Mouse (Mus musculus): ENCODE measurements at regions not wholly inside any gene's neighbourhood (a gene's known extent, or its start where the extent isn't known, plus 50 kb on each side); places are given as distances from the start of the nearest gene placed in this dataset.

DNA sequence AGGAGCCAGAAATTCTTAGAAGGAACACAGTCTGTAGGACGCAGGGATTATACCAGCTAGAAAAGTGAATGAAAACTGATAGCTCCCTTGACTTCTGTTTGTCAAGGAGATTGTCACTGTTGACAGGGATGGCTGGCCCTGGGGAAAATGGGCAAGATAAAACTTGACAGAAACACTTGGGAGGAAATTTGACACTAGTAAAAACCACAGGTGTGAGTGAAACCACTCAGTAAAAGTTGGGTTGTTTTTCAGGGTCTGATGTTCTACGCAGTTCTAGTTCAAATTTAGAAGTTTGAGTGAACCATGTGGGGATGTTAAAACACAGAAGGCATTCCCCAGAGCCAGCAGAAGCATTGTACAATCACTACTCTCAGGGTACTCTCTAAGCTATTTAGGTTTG is 246.6 kb upstream of the Prep start:
- DNase-seq: no peak

DNA sequence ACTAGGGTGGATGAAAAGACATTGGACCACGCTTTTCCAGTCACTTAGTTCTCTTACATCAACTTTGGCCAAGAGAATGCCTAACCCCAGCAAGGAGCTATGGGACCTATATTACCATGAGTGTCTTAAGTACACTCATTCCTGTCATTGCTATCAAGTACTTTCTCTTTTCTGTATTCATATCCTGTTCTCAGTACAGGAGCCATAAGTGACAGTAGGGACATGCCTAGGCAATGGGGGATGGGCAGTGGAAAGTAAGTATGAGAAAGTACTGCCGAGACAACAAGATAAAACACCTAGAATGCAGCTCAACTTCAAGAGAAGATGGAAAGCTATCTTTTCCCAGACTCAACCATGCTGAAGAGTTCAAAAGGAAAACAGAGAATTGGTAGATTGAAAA is 247.6 kb upstream of the Prep start:
- DNase-seq: no peak

DNA sequence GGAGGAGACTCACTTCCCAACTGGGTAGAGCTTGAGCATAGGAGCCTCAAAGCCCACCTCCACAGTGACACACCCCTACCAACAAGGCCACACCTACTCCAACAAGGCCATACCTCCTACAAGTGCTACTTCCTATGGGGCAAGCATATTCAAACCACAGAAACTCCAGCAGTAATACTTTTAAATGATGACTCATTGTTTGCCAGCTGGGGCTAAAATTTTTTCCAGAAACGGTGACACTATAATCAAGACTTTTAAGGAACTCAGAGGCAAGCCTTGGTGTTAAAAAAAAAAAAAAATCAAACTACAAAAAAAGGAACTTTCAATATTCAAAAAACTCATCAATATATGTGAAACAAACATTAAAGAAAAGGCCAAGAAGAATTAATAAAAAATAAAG is 248.4 kb upstream of the Prep start:
- DNase-seq: no peak

DNA sequence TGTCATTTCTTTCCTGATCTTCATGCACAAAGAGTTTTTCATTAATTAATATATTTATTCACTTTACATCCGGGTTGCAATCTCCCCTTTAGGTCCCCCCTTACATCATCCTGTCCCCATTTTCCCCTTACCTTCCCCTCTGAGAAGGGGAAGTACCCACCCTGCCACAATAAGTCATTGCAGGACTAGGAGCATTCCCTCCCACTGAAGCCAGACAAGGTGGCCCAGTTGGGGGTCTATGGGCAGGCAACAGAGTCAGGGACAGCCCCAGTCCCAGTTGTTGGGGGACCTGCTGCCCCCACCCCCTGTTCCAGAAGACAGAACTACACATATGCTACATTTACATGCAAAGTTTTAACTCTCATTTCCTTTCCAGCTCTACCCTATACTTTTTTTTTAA is 267.9 kb upstream of the Prdm1 start:
- DNase-seq: no peak

DNA sequence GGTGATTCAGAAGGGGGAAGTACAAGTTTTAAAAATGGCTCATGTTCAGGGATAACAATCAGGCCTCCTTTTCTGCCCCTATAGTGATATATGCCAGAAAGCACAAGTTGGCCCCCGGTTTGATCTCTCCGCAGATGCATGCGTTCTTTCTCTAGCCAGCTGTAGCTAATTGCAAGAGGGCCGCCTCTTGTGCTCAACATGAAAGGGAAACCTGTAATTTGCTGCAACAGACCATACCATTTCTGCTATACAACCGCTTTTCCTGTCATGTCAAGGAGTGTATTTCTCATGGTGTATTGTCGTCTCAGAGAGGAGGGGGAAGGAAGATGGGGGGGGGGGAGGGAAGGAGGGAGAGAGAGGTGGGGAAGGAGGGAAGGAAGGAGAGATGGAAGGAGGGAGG is 257.1 kb upstream of the Prdm1 start:
- no peak for DNase-seq

DNA sequence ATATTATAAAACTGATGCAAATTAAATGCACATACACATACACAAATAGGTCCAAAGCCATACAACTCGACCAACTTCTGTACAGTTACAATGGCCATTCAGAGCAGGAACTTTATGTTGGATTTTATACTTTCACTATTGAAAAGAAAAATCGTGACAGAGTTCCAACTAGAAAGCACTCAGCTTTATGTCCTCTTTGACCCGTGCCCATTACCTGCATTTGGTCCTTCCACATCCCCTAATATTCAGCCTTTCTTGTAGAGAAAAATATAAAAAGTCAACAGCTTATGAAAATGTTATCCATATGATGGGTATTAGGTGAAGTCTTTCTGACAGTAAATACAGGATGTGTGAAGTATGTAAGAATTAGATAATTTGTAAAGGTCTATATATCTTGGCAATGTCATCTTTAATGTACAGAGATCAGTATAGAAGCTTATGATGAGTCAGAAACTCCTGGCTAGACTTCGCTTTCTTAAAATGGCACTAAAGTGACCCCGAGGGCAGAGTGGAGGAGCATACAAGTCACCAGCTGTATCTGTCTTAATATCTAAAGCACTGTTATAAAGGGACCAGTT is 252.2 kb upstream of the Prdm1 start:
- DNase-seq: no peak

DNA sequence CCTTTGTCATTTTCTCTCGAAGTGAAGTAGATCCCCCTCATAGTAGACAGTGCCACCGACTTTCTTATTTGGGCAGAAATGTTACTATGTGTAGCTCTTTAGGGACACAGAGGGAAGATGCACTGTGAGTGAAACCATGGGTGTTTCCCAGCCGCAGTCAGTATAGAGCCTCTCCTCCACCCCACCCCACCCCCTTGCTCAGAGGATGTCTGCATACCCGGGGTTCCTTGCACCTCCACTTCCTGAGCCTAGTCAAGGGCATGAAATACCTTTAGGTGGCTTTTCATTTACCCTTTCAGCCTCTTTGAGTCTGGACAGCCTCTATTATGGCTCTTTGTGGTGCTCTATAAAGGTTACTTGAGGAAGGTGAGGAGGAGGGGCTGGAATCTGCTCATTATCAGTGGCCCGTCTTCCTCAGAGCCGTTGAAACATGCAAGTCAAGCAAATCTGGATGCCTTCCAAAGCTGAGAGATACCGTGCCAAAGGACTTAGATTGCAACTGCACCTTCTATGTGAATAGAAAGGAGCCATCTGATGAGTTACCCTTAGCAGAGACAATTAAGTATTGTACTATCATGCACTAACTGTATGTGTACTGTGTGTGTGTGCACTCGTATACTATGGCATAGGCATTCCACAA is 251.4 kb upstream of the Prdm1 start:
- DNase-seq: no peak

DNA sequence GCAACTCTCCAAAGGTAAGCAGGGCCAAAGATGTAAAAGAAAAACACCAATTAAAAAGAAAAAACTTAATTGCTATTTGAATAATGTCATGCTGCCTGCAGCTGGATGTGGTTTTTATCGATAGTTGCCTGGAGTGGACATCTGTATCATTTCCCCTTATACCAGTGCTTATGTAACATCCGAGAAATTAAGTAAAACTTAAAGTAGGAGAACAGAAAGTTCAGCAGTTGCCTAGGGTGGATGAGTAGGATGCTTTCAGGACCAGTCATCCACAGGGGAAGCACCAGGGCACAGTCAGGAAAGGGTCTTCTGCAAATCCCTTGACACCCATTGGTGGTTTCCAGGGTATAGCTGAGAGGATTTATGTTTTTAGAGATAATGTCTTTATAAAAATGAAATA is 248.9 kb upstream of the Prdm1 start:
- no peak for DNase-seq

DNA sequence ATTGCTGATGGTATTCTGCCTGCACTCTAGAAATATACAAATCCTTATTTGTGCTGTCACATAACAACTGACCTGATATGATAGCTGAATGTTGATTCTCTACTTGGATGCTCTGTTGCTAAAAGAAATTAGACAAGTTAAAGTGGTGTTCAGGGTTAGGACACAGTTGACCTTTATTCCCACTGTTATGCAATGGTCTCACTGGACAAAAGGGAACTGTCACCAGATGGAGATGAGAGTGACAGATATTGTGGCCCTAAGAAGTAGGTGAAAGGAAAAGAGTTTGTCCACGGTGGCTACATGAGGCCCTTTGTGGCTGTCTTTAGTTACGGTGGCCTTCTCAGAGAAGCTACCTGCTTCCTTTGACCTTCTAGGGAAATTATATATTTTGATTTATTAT is 247.9 kb upstream of the Prdm1 start:
- no peak for DNase-seq

DNA sequence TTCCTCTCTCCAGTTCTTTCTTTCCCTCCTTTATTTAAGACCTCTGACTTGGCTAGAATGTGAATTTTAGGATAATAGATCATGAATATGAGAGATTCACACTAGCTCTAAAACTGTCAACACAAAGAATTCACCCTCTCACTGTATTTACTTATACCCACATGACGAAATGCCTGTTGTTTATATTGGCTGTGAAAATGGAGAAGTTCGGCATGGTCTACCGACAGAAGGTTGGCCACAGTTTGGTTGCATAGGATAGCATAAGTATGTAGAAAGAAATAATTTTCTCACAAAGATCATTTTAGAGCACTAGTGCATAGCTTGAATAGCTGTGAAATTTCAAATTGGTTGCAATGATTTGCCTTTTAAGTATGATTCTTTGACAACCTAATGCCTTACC is 237.2 kb upstream of the Prdm1 start:
- DNase-seq: no peak

DNA sequence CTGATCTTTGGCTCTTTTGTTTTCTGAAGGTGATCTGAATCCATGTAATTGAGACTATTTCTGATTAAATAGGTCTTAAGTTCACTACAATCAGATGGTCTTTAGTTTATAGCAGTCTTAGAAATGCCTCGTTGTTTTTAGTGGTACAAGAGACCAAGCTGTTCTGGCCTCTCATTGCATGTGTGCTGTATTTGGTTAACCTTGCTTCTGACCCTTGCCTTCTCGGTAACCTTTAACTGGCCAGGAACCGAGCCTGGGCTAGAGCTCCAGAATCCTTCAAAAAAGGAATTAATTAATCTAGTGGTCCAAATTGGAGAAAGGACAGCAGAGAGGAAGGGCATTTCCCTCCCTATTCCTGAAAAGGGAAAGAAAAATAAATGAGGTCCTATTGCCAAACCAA is 234.8 kb upstream of the Prdm1 start:
- DNase-seq: no peak

DNA sequence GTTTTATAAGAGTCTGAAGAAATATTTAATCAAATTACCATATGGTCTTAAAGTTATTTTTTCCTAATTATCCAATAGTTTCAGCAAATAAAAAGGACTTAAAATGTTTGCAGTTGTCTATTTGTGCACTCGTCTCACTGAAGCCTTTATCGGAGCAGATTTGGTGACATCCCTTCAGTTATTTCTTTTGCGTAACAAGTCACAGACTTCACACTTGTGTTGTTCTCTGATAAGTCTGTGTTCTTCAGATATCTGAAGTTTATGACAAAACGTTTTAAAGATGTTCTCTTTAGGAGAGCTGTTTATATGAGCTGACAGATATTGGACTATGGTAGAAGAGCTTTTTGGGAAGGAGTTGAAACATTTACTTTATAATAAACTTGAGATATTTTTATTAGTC is 233.8 kb upstream of the Prdm1 start:
- DNase-seq: no peak

DNA sequence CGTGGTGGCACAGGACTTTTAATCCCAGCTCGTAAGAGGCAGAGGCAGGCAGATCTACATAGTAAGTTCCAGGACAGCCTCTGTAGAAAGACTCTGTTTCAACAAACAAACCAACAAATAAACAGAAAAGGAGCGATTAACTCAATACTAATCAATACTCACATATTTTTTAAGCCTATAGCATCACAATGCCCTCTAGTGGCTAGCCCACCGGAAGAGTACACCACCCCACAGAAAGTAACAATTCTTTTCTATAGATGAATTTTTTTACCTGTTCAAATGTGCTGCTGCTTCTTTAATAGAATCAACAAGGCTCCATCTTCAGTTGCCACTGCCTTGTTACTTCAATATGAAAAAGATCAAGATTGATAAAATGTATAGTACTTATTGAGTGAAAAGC is 233.0 kb upstream of the Prdm1 start:
- DNase-seq: no peak

DNA sequence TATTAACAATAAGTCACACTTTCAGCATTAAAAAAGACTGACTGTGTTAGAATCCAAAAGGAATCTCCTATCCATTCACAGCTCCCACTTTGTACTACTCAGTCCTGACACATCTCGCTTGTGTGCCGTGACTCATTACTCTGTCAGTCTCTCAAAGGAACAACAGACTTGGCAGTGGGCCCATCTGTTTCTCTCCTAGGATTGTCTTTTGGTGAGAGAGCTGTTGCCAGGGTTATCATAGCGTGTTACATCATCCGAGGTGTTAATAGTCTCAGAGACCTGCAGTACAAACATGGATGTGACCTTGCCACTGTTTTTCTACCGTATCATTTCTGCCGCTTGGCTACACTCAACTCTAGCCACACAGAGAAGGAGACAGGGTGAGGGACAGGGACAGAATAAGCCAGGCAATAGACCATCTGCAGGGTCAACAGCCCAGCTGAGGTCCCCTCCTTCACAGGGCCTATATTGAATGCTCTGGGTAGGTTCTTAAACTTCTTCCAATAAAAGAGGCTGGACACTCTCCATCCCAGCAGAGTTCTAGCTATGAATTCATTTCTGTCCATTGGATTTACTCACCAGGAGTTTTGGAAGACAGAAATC is 227.2 kb upstream of the Prdm1 start:
- DNase-seq: no peak

DNA sequence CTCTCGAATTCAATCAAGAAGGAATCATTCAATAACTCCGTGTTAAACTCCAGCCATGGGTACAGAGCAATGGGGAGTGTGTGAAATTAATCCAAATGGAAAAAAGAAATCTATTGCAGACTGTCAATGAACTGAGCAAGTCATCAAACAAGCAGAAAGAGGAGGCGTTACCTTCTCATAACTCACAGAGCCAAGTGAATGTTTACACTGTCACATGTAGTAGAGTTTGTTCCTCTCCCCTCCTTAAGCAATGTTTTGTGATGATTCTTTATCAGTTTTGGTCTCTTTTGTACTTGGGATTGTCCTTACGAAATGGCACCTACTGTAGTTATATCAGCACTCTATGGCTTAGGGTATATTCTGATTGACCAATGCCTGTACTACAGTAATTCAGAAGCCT is 226.6 kb upstream of the Prdm1 start:
- no peak for DNase-seq

DNA sequence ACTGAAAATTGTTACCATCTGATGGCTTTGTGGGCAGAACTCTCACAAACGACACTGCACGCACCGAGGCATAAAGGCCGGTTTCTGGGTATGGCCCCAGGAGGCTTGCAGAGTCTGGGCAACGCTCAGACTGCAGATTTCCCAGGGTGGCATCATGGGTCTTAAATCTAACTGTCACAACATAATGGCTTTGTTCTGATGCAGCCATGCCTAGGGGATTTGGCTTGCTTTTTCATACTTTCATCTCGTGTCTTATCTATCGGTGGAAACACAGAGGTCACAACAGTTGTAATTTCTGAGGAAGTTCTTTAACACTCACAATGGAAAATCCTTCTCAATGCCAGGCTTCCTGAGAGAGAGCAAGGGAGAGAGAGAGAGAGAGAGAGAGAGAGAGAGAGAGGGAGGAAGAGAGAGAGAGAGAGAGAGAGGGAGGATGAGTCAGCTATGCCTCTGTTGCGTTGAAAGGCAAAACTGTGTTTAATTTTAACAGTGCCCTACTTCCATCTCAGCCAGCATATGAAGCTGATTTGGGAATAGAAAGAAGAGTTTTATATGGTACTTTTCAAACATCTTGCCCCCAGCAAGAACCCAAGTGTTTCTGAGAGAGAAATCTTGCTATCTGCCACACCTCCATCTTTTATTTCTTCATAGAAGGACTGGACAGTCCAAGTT is 224.6 kb upstream of the Prdm1 start:
- no peak for DNase-seq

DNA sequence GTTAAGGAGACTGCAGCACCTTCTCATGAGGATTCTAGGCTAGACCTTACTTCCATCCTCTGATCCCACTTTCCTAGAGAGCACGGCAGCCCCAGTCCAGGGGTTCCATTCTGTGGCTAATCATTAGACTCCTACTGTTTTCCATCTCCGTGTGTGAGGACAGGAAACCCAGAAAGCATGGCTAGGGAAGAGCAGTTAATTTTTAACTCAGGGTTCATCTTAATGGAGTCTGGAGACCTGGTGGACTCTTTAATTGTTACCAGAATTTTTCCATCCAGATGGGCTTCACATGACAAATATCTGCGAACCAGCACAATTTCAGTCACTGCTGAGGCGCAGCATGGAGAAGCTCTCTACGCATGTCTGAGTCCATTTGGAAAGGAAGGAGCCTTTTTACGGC is 222.8 kb upstream of the Prdm1 start:
- DNase-seq: no peak

DNA sequence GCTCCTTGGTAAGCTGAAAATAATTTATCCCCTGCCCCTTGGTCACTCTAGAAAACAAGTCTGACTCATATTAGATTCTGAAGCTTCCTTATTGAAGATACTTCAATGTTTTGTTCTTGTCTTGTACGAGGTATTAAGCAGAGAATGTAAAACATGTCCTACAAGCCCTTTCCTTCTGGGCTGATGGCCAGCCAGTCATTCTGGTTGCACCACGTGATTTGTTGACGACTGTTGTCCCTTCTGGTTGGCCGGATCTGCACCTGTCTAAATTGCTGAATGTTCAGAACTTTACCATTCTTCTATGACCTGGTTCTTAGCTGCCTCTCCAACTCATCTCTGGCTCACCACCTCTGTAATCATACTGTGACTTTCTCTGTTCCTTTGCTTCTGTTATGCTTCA is 220.9 kb upstream of the Prdm1 start:
- no peak for DNase-seq

DNA sequence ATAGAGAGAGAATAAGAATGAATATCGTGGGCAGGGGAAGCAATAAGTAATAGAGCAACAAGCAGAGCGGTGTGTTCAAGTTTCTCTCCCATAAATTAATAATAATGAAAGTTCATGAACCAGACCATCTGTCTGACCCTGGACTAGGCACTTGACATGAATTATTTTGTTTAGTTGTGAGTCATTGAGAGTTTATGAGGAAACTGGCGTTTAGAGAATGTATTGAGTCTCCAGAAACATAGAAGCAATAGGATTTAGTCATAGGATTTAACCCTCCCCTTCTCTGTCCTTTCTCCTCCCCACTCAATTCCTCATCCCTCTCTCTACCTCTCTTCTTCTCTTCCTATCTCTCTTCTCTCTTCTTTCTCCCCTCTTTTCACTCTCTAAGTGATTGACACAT is 219.1 kb upstream of the Prdm1 start:
- no peak for DNase-seq

DNA sequence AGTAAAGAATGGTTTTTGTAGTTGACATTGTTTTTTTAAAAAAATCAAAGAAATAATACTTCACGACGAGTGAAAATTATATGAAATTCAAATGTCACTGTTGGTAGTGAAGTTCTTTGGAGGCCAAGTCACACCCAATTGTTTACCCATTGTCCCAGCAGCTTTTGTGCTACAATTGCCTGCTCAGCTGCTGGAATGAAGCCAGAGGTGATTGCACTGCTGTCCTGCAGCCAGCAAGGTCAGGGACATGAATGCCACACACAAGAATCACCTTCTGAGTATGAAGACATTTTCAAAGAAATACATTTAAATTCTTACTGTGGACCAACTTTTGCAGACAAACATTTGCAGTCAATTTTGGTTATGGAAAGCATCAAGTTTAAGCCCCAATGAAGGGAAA is 215.9 kb upstream of the Prdm1 start:
- no peak for DNase-seq

DNA sequence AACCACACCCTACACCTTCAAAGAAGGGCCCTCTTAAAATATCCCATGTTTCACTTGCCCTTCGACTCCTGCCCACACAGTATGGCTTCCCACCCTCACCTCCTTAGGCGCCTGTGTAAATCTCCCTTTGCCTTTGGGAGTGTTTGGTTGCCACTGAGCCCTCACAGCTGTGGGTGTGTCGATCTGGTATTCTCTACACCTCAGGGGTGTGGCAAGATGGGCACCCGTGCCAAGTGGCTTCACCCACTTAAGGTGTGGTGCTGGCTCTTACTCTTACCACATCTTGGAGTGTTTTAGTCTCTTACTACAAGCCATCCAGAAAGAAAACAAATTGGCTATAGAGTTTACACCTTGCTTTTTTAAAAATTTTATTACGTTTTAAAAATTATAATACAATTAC is 205.3 kb upstream of the Prdm1 start:
- no peak for DNase-seq

DNA sequence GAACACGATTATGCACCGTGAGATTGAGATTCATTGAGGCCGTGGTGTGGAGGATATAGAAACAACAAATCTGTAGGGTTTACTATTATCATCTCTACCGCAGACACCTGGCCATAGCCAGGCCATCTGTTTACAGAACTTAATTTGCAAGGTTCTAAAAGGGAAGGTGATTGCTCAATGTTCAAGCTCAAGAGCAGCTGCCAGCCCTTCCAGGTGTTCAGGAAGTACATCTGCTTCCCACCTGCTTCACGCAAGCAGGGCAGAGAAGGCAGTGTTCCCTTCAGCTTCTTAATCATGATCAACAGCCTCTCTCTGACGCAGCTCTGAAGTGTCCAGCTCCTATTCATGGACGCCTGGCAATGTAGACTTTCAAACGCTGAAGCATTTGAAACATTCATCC is 202.4 kb upstream of the Prdm1 start:
- no peak for DNase-seq

DNA sequence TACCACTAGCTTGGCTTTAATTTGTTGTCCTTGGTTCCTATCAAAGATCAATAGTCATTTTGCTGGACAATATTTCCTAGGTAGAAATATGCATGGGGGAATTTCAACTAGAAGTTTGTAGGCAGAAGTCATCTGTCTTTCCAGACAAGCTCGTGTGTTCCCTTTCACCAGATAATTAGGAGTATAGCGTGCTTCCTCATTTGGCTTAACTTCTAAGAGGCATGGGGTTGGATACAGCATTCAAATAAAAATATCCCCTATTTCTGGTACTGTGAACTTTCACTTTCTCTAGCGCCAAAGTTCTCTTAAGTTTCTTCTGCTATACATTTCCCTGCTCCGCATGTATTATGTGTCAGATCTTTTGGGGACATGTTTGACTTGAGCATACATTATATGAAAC is 200.7 kb upstream of the Prdm1 start:
- no peak for DNase-seq

DNA sequence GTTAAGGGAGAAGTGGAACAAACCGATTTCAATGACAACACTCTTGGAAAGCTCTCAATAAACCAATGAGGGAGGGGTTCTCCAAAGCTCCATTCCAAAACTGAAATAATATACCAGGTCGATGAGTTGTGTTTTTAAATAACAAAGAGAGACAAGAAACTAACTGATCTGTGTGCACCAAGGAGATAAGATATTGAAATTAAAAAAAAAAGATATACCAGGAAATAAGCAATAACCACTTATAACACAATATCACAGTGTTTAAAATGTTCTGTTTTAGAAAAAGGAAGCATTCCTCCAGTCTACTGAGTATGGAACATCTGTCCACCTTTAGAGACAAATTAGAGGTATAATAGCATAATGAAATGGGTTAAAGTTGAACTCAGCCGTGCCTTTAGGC is 196.3 kb upstream of the Prdm1 start:
- no peak for DNase-seq

DNA sequence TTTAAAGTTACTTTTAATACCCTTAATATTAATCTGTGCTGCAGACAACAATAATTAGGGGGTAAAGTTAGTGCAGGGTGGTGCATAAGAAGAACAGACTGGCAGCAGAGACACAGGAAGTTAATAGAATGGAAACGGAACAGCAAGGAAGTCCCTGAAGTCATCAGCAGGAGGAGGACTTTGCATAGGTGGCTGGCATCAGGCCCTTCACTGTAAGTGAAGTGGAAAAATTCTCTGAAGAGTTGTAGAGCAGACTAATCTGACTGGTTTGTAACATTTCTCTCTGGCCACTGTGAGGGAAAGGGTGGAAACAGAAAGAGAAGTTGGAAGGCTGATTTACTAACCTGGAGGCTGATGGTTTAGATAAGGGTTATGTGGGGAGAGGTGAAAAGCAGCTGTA is 195.5 kb upstream of the Prdm1 start:
- DNase-seq: no peak
